Mouse (Mus musculus) G1E (cell line): ENCODE measurements around the gene Capzb.
A peak's percentile ranks its signal among the peaks of the same experiment; 100 is the strongest.

Experiments
- CTCF ChIP-seq: IDR thresholded peaks from 2 replicates; pipeline ENCODE4 v1.5.1; 2012; ENCODE audit warnings: low read depth, low read length, inconsistent platforms, mixed read lengths
- GATA1 ChIP-seq: IDR thresholded peaks from 2 replicates; pipeline ENCODE4 v1.6.1; 2012; ENCODE audit warnings: borderline replicate concordance, low read length, inconsistent platforms, mixed read lengths
- POLR2AphosphoS5 ChIP-seq: IDR thresholded peaks from 2 replicates; pipeline ENCODE4 v1.6.1; 2012; ENCODE audit warnings: low read depth, low read length, inconsistent platforms; ENCODE audit not compliant: insufficient replicate concordance
- TAL1 ChIP-seq: conservative IDR thresholded peaks from 2 replicates; pipeline ENCODE4 v1.6.1; 2012; ENCODE audit warnings: low read depth, low read length, inconsistent platforms, mixed read lengths

DNA sequence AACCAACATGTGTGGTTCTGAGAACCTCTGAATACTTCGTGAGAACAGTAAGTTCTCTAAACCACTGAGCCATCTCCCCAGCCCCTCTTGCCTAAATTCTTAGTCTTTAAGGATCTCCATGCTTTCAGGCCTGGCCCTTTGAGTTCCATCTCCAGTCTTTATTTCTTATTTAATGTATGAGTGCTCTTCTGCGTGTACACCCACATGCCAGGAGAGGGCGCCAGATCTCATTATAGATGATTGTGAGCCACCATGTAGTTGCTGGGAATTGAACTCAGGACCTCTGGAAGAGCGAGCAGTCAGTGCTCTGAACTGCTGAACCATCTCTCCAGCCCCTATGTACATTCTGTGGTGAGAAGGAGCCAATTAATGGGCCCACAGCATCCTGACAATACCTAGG, 119.9 kb downstream of the Capzb start:
- TF ChIP-seq CTCF (peak; percentile 62), GATA1 (no peak), TAL1 (no peak), POLR2AphosphoS5 (no peak)
